Mouse (Mus musculus): Measurements from ENCODE around the gene Rgr. TPM values are rescaled to one million over a fixed set of nuclear protein-coding genes. Genes with fewer than 3 reads are reported as not detected.

Gene Rgr
- not detected for total RNA-seq (2021)
- long read RNA-seq, experiment 1: 0 reads
- long read RNA-seq, experiment 2: 0 reads

- no peak for DNase-seq
- intact Hi-C loops (cut with DNase I): no loop called here
These were observed at the start of gene Rgr for GRCm38 (mm10) chr14:37048914-37049410. Gene Rgr, minus strand, starts transcription at chr14:37048964.

GRCm38 (mm10) chr14:37097956-37098530 is 49.3 kb upstream of the Rgr start, which contains the start of gene Cdhr1:
Gene Cdhr1, minus strand, starts transcription at chr14:37098347.
- DNase-seq: no peak

GRCm38 (mm10) chr14:37095556-37095955 is 46.8 kb upstream of the Rgr start:
- intact Hi-C loops (cut with DNase I): no loop called here
- DNase-seq: no peak

More at GRCm38 (mm10) chr14:37097956-37098530, 49.3 kb upstream of the Rgr start, which contains the start of gene Cdhr1:
- intact Hi-C loops (cut with DNase I): no loop called here

GRCm38 (mm10) chr14:37094436-37094835 is 45.7 kb upstream of the Rgr start:
- intact Hi-C loops (cut with DNase I): no loop called here

GRCm38 (mm10) chr14:37083755-37084154 is 35.0 kb upstream of the Rgr start:
- intact Hi-C loops (cut with DNase I): no loop called here

More at GRCm38 (mm10) chr14:37094436-37094835, 45.7 kb upstream of the Rgr start:
- DNase-seq: no peak

GRCm38 (mm10) chr14:37080724-37081123 is 32.0 kb upstream of the Rgr start:
- intact Hi-C loops (cut with DNase I): no loop called here

More at GRCm38 (mm10) chr14:37083755-37084154, 35.0 kb upstream of the Rgr start:
- no peak for DNase-seq

GRCm38 (mm10) chr14:37068516-37068915 is 19.8 kb upstream of the Rgr start:
- no peak for DNase-seq
- intact Hi-C loops (cut with DNase I): no loop called here

More at GRCm38 (mm10) chr14:37080724-37081123, 32.0 kb upstream of the Rgr start:
- no peak for DNase-seq

- DNase-seq: no peak
- intact Hi-C loops (cut with DNase I): no loop called here
These were observed 18.9 kb upstream of the Rgr start, which contains the start of gene Lrit2 for GRCm38 (mm10) chr14:37067629-37068028. Gene Lrit2, plus strand, starts transcription at chr14:37067929.

- intact Hi-C loops (cut with DNase I): no loop called here
- no peak for DNase-seq
These were observed 17.9 kb upstream of the Rgr start for GRCm38 (mm10) chr14:37066636-37067035.

- intact Hi-C loops (cut with DNase I): no loop called here
- no peak for DNase-seq
These were observed 16.1 kb upstream of the Rgr start for GRCm38 (mm10) chr14:37064849-37065248.

- DNase-seq: no peak
- intact Hi-C loops (cut with DNase I): loop anchor here (5.0 kb wide), 2 partner anchors 82 to 167 kb away; no protein-coding TSS in a partner anchor
These were observed 14.3 kb downstream of the Rgr start for GRCm38 (mm10) chr14:37034432-37034831.

GRCm38 (mm10) chr14:37033241-37033640 is 15.5 kb downstream of the Rgr start:
- peak; percentile 52 to 55 for DNase-seq
- intact Hi-C loops (cut with DNase I): loop anchor here (5.0 kb wide), 2 partner anchors 81 to 166 kb away; no protein-coding TSS in a partner anchor

GRCm38 (mm10) chr14:37032481-37033104 is 16.2 kb downstream of the Rgr start:
- intact Hi-C loops (cut with DNase I): loop anchor here (5.0 kb wide), 2 partner anchors 80 to 165 kb away; no protein-coding TSS in a partner anchor
- DNase-seq: no peak

- intact Hi-C loops (cut with DNase I): no loop called here
- DNase-seq: no peak
These were observed 20.2 kb downstream of the Rgr start for GRCm38 (mm10) chr14:37028555-37028954.

GRCm38 (mm10) chr14:37027951-37028350 is 20.8 kb downstream of the Rgr start:
- no peak for DNase-seq

GRCm38 (mm10) chr14:37027248-37027933 is 21.4 kb downstream of the Rgr start:
- no peak for DNase-seq
- intact Hi-C loops (cut with DNase I): no loop called here

More at GRCm38 (mm10) chr14:37027951-37028350, 20.8 kb downstream of the Rgr start:
- intact Hi-C loops (cut with DNase I): no loop called here

- no peak for DNase-seq
- intact Hi-C loops (cut with DNase I): no loop called here
These were observed 32.9 kb downstream of the Rgr start for GRCm38 (mm10) chr14:37015894-37016293.

GRCm38 (mm10) chr14:37013644-37014043 is 35.1 kb downstream of the Rgr start:
- intact Hi-C loops (cut with DNase I): no loop called here
- no peak for DNase-seq

GRCm38 (mm10) chr14:37009686-37010085 is 39.1 kb downstream of the Rgr start:
- no peak for DNase-seq
- intact Hi-C loops (cut with DNase I): no loop called here

GRCm38 (mm10) chr14:37006489-37006888 is 42.3 kb downstream of the Rgr start:
- DNase-seq: no peak
- intact Hi-C loops (cut with DNase I): no loop called here

- no peak for DNase-seq
- intact Hi-C loops (cut with DNase I): no loop called here
These were observed 42.9 kb downstream of the Rgr start for GRCm38 (mm10) chr14:37005865-37006264.
